Mouse (Mus musculus): ENCODE measurements around the gene Zmat5. TPM values are rescaled to one million over a fixed set of nuclear protein-coding genes. Genes with fewer than 3 reads are reported as not detected.

Zmat5 gene
- polyA plus RNA-seq, 1 experiment from 2014 or later: 48.1 TPM

DNA sequence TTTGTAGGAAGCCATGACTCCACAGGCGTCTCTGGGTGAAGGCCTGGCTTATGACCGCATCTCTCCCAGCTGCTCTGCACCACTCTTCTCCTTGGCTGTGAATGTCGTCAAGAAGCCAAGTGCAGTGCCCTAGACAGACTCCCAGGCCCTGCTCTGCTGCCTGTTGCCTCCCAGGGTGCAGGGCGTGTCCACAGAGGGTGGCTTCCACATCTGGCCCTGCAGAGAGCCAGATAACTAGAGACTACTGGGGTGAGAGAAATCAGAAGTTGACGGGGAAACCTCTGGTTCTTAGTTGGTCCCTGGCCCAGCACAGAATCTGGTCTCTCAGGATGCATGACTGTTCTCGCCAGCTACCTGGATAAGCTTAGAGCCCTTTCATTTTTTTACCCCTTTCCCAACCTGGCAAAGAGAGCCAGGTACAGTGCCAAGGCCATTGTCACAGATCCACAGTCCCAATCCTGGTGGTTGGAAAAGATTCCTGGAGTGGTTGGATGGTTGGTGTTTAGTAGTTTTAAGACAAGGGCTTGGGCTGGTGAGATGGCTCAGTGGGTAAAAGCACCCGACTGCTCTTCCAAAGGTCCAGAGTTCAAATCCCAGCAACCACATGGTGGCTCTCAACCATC lies 27.1 kb upstream of the Zmat5 start:
- Histone ChIP-seq H3K36me3 (peaks cover 82% of the 10 kb centered on the region), H3K4me2 (no peak overlapping the region), H3K9ac (no peak overlapping the region), H3K9me3 (replicated peaks) (no peaks in the 10 kb centered on the region), H3K27me3 (replicated peaks) (no peaks in the 10 kb centered on the region), H3K27ac (ENCODE audit: poor library complexity, severe bottlenecking) (no peak overlapping the region), H3K4me1 (replicated peaks) (peaks cover 37% of the 10 kb centered on the region), H3K4me3 (no peak overlapping the region)
- ATAC-seq (ENCODE audit: insufficient number of reproducible peaks, low FRiP score): peak; percentile 84
- WGBS: 79% methylated on average over 7 of the region's 7 CpGs

GRCm38 (mm10) chr11:4678700-4679440 lies 25.6 kb upstream of the Zmat5 start:
- Histone ChIP-seq H3K27ac (ENCODE audit: poor library complexity, severe bottlenecking) (no peak overlapping the region), H3K9ac (no peak overlapping the region)

DNA sequence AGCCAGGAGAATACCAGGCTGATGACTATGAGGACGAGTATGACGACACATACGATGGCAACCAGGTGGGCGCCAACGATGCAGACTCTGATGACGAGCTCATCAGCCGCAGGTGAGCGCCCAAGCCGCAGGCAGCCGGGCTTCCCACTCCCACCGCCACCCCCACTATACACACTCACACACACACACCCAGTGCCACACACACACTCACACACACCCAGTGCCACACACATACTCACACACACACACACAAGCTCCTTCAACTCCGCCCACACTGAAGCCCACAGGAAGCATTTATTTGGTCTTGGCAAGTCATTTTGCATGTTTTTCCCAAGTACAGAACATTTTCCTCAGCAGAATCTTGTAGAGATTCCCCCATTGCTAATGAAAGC lies 25.0 kb upstream of the Zmat5 start:
- peaks cover 88% of the 10 kb centered on the region for H3K36me3 ChIP-seq
- no peak for ATAC-seq (ENCODE audit: insufficient number of reproducible peaks, low FRiP score)

More at GRCm38 (mm10) chr11:4678700-4679440, 25.6 kb upstream of the Zmat5 start:
- no peaks in the 10 kb centered on the region for H3K27me3 ChIP-seq (replicated peaks)
- H3K4me3 ChIP-seq: no peak overlapping the region
- no peak for ATAC-seq (ENCODE audit: insufficient number of reproducible peaks, low FRiP score)
- peaks cover 83% of the 10 kb centered on the region for H3K36me3 ChIP-seq
- WGBS: 75% methylated on average over 13 of the region's 13 CpGs
- peaks cover 37% of the 10 kb centered on the region for H3K4me1 ChIP-seq (replicated peaks)
- H3K4me2 ChIP-seq: no peak overlapping the region
- H3K9me3 ChIP-seq (replicated peaks): no peaks in the 10 kb centered on the region

DNA sequence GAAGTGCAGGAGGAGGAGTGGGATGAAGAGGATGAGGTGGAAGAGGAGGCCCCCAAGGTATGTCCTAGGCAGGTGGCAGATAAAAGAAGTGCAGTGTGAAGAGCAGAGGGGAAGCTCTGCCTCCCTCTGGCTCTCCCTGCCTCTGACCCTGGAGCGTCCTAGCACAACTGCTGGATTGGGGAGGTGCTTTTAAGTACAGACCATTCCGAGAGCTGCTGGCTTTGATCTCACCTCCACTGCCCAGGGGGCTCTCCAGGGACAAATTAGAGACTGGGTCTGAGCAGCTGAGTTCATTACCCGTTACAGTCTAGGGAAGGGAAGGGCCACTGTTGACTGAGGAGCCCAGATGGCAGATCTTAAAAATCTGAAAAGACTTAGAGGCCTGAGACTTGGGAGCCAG lies 24.4 kb upstream of the Zmat5 start:
- Histone ChIP-seq H3K27ac (ENCODE audit: poor library complexity, severe bottlenecking) (no peak overlapping the region), H3K4me2 (no peak overlapping the region), H3K4me1 (replicated peaks) (peaks cover 37% of the 10 kb centered on the region), H3K4me3 (no peak overlapping the region), H3K9me3 (replicated peaks) (no peaks in the 10 kb centered on the region), H3K36me3 (peaks cover 84% of the 10 kb centered on the region), H3K9ac (no peak overlapping the region), H3K27me3 (replicated peaks) (no peaks in the 10 kb centered on the region)
- no peak for ATAC-seq (ENCODE audit: insufficient number of reproducible peaks, low FRiP score)
- WGBS: 48% methylated on average over 3 of the region's 3 CpGs

More for the DNA sequence above, 25.0 kb upstream of the Zmat5 start:
- H3K4me1 ChIP-seq (replicated peaks): peaks cover 37% of the 10 kb centered on the region
- H3K27ac ChIP-seq (ENCODE audit: poor library complexity, severe bottlenecking): no peak overlapping the region
- no peak overlapping the region for H3K4me3 ChIP-seq
- no peaks in the 10 kb centered on the region for H3K9me3 ChIP-seq (replicated peaks)
- no peaks in the 10 kb centered on the region for H3K27me3 ChIP-seq (replicated peaks)
- WGBS: 85% methylated on average over 12 of the region's 12 CpGs
- no peak overlapping the region for H3K4me2 ChIP-seq
- H3K9ac ChIP-seq: no peak overlapping the region

GRCm38 (mm10) chr11:4683516-4683915 lies 21.0 kb upstream of the Zmat5 start:
- Histone ChIP-seq H3K4me2 (no peak overlapping the region), H3K9me3 (replicated peaks) (no peaks in the 10 kb centered on the region), H3K36me3 (peaks cover 60% of the 10 kb centered on the region), H3K4me1 (replicated peaks) (peaks cover 21% of the 10 kb centered on the region), H3K4me3 (no peak overlapping the region), H3K27ac (ENCODE audit: poor library complexity, severe bottlenecking) (no peak overlapping the region), H3K9ac (no peak overlapping the region), H3K27me3 (replicated peaks) (no peaks in the 10 kb centered on the region)
- WGBS: 82% methylated on average over 6 of the region's 6 CpGs
- ATAC-seq (ENCODE audit: insufficient number of reproducible peaks, low FRiP score): no peak

GRCm38 (mm10) chr11:4684186-4684585 lies 20.3 kb upstream of the Zmat5 start:
- H3K27ac ChIP-seq (ENCODE audit: poor library complexity, severe bottlenecking): no peak overlapping the region
- WGBS: 59% methylated on average over 6 of the region's 6 CpGs
- no peak overlapping the region for H3K4me3 ChIP-seq
- no peak overlapping the region for H3K4me2 ChIP-seq
- no peaks in the 10 kb centered on the region for H3K9me3 ChIP-seq (replicated peaks)
- H3K9ac ChIP-seq: no peak overlapping the region
- no peak for ATAC-seq (ENCODE audit: insufficient number of reproducible peaks, low FRiP score)
- peaks cover 16% of the 10 kb centered on the region for H3K4me1 ChIP-seq (replicated peaks)
- no peaks in the 10 kb centered on the region for H3K27me3 ChIP-seq (replicated peaks)
- peaks cover 54% of the 10 kb centered on the region for H3K36me3 ChIP-seq

DNA sequence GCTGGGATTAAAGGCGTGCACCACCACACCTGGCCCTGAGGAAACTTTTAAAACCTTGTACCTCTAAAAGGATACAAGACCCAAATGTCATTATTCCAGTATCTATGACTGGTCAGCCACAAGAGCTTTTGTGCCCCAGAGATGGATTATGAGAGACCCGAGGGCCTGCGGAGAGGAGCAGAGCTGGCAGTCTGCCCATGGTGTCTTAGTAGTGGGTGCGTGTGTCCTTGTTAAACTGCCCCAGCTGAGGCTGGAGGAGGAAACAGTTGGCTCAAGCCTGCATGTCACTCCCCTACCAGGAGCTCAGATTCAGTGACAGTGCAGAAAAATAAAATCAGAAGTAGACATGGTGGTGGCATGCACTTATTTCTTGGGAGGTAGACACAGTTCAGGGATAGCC lies 19.4 kb upstream of the Zmat5 start:
- Histone ChIP-seq H3K4me2 (no peak overlapping the region), H3K9me3 (replicated peaks) (no peaks in the 10 kb centered on the region), H3K27ac (ENCODE audit: poor library complexity, severe bottlenecking) (no peak overlapping the region), H3K9ac (no peak overlapping the region), H3K4me3 (no peak overlapping the region), H3K4me1 (replicated peaks) (peaks cover 7% of the 10 kb centered on the region; the same call in 1 of the 2 replicates), H3K27me3 (replicated peaks) (no peaks in the 10 kb centered on the region), H3K36me3 (peaks cover 45% of the 10 kb centered on the region)
- 76% methylated on average over 4 of the region's 4 CpGs for WGBS
- ATAC-seq (ENCODE audit: insufficient number of reproducible peaks, low FRiP score): no peak

GRCm38 (mm10) chr11:4685510-4685909 lies 19.0 kb upstream of the Zmat5 start:
- H3K9ac ChIP-seq: no peak overlapping the region
- WGBS: 75% methylated on average over 5 of the region's 5 CpGs
- no peak overlapping the region for H3K4me2 ChIP-seq
- H3K27ac ChIP-seq (ENCODE audit: poor library complexity, severe bottlenecking): no peak overlapping the region
- no peak for ATAC-seq (ENCODE audit: insufficient number of reproducible peaks, low FRiP score)
- H3K9me3 ChIP-seq (replicated peaks): no peaks in the 10 kb centered on the region
- peaks cover 41% of the 10 kb centered on the region for H3K36me3 ChIP-seq
- H3K4me3 ChIP-seq: no peak overlapping the region
- H3K4me1 ChIP-seq (replicated peaks): 0 out of 2 replicates have a peak, but pooled peaks cover 5% of the 10 kb centered on the region
- no peaks in the 10 kb centered on the region for H3K27me3 ChIP-seq (replicated peaks)

DNA sequence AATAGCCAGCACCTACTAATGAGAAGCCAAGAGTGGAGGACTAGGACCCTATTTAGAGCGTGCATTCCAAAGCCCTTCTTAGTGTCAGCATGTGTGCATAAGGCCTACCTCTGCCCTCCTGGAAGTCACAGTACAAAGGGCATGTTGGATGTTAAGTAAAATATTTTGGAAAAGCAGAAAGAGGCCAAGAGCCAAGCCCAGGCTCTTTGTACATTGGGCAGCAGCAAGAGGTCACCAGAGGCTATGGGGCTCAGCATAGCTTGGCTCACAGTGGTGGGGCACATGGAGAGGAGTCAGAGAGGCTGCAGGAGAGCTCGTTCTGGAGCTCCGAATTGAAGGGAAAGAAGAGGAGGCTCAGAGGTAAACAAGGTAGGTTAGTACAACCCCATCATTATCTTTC lies 17.5 kb upstream of the Zmat5 start:
- no peak for ATAC-seq (ENCODE audit: insufficient number of reproducible peaks, low FRiP score)
- Histone ChIP-seq H3K27me3 (replicated peaks) (no peaks in the 10 kb centered on the region), H3K4me2 (no peak overlapping the region), H3K27ac (ENCODE audit: poor library complexity, severe bottlenecking) (no peak overlapping the region), H3K36me3 (peaks cover 26% of the 10 kb centered on the region), H3K4me1 (replicated peaks) (no peaks in the 10 kb centered on the region), H3K9ac (no peak overlapping the region), H3K9me3 (replicated peaks) (no peaks in the 10 kb centered on the region), H3K4me3 (no peak overlapping the region)
- 72% methylated on average over 3 of the region's 3 CpGs for WGBS

DNA sequence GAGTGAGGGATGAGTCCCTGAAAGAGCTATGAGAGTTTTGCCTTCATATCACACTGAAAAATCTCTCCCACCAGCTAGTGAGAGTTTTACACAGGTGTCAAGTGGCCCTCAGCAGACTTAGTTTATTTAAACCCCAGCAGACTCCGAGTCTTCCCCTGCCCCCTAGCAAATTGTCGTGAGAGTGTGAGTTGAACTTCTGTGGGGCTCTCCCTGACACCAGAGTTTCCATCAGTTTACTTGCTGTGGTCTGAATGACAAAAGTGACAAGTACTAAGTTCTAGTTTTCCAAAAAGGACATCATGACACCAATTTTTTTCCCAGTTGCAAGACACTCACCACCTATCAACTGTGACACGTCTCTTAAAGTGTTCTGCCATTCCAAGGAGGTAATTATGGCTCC lies 16.6 kb upstream of the Zmat5 start:
- 47% methylated on average over 3 of the region's 3 CpGs for WGBS
- Histone ChIP-seq H3K36me3 (peaks cover 18% of the 10 kb centered on the region), H3K27ac (ENCODE audit: poor library complexity, severe bottlenecking) (no peak overlapping the region), H3K4me1 (replicated peaks) (no peaks in the 10 kb centered on the region), H3K9ac (no peak overlapping the region), H3K27me3 (replicated peaks) (no peaks in the 10 kb centered on the region), H3K4me2 (no peak overlapping the region), H3K4me3 (no peak overlapping the region), H3K9me3 (replicated peaks) (no peaks in the 10 kb centered on the region)
- no peak for ATAC-seq (ENCODE audit: insufficient number of reproducible peaks, low FRiP score)

DNA sequence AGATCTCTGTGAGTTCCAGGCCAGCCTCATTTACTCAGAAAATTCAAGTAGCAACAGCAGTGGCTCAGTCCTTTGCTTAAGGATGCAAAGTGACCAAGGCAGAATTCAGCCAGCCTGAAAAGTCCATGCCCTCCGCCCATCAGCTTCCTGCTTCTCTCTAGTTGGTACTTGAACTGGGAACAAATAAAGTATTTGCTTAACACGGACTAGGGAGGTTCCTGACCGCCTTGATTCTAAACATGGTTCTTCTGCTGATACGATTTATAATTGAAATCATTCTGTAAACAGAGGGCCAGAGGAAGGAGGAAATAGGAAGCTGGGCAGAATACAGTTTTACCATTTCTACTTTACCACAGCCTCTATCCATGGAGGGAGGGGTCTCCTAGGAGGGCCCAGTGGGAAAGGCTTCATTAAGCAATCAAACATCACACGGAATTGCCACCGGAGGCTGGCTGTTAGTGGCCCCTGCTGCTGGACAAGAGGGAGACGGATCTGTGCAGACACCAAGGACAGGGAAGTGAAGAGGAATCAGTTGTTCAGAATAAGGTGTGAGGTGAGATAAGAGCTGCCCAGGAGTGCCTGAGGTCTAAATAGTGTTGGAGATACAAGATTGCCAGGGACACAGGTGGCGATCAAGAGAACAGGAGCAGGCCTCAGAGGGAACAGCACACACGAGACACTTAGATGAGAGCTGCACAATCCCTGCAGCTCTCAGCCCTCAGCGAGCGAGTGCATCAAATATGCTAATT lies 15.7 kb upstream of the Zmat5 start:
- Histone ChIP-seq H3K9me3 (replicated peaks) (no peaks in the 10 kb centered on the region), H3K27me3 (replicated peaks) (no peaks in the 10 kb centered on the region), H3K9ac (no peak overlapping the region), H3K4me1 (replicated peaks) (no peaks in the 10 kb centered on the region), H3K27ac (ENCODE audit: poor library complexity, severe bottlenecking) (no peak overlapping the region), H3K4me2 (no peak overlapping the region), H3K4me3 (no peak overlapping the region), H3K36me3 (peaks cover 9% of the 10 kb centered on the region; the same call in 1 of the 2 replicates)
- 55% methylated on average over 11 of the region's 11 CpGs for WGBS
- ATAC-seq (ENCODE audit: insufficient number of reproducible peaks, low FRiP score): no peak
